Mouse (Mus musculus) frontal cortex, adult 2 months (tissue): Measurements from ENCODE around the gene Tstd2. TPM values are rescaled to one million over a fixed set of nuclear protein-coding genes. Genes with fewer than 3 reads are reported as not detected.

ENCODE experiments used
- DNase-seq, 2 experiments: peaks; one replicate each; pipeline ENCODE4 v3.0.0; 2022; ENCODE audit warnings: low spot score in 1 of 2; ENCODE audit errors: extremely low spot score in 1 of 2
- polyA plus RNA-seq: library from polyadenylated mRNA; depleted of rRNA; stranded (reverse); fragments of >200 nt; gene quantifications from 2 replicates; pipeline ENCODE4 v1.2.3, GENCODE M21; 2012; rRNA removed

The Tstd2 gene
- polyA plus RNA-seq, 1 experiment = 14.9 TPM

DNA sequence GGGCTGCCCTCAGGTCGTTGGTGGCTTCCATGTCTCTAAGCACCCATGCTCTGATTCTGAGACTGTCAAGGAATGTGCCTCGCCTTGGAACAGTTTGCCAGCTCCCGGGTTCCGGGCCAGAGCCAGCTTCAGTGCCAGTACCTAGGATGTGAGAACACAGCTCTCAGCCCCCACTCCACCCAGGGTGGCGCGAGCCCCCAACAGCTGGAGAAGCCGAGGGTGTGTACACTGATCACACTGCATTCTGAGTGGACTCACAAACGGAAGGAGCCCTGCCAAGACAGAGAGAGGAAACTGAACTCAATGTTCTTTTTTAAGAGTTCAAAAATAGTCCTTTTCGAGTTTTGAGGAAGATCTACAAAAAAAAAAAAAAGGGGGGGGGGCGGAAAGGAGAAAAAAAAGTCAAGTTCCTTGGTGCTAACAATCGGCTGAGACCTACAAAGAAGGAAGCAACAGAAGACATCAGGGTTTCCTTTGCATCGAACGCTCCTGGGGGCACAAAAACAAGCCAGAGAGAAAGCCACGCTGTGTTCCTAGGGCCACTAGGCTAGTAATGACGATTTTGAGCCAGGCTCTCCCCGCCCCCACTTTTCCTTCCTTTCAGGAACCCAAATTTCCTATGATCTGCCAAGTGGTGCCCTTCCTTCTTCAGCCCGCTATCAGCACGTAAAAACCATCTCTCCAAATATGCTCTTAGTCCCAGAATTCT is 51.6 kb downstream of the Tstd2 start:
- peak; percentile 77 to 78 for DNase-seq

DNA sequence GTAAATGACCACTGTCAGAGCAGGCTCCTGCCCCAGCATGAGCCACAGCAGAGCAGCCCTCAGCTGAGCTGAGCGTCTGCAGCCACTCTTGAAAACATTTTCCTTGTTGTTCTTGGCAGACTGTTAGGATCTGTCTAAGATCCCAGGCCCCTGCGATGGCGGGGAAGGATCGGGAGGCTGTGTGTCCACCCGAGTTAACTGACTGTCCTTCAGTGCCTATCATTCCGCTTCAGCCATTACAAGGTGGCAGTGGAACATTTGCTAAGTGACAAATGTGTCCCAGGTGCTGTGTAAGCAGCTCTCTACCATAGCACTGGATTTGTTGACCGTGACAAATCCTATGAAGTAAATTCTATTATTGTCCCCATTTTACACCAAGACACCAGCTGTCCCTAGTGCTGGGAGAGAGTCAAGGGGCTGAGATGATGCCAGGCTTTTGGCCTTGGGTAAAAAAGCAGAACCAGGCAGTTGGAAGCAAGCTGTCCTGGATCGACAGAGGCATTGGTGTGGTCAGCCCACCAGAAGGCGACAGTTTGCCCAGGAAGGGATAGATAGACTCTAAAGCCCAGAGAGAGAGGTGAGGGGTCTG is 53.2 kb downstream of the Tstd2 start:
- DNase-seq = no peak

DNA sequence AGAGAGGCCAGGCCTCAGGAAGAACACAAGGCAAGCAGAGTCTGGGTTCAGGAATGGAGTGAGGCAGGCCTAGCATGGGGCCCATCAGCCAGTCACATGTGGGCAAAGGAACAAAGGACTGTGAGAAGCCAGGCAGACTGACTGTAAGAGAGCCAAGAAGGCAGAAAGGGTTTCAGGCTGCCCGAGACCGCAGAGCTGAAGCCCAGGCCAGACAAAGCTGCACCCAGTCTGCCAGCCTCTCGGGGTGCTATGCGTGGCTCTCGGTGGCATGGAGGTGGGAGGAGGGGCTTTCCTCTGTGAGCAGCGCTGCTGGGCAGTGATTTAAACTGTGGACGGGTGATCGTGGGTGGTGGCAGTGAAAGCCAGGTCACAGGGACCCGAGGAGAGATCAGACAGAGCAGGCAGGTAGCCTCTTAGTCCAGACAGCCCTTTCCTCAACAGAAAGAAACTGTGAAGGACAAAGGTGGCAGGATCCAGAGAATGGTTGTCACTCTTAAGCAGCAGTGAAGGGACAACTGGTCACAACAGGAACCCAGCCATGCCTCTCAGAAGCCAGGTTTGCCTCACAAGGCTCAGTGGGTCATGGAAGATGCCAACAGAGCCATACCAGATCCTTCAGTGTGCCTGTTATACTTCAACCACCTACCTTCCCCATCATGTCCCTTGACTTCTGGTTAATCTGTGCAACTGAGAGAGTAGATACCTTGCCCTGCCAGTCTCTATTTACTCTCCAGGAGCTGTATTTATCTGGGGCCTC is 53.9 kb downstream of the Tstd2 start:
- no peak for DNase-seq

DNA sequence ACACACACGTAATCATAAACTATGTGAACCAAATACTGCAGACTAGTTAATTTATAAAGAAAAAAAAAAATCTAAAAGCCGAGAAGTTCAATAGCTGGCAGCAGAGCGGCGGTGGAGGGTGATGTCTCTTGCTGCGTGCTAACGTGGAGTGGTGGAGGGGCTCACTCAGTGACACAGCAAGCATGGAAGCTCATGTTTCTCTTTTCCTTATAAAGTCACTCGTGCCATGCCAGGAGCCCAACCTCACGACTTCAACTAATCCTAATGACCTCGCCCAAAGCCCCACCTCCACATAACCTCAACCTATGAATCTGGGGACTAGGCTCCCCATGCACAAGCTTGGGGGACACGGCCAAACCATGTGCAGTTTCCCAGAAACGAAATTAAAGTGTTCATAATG is 55.9 kb downstream of the Tstd2 start:
- DNase-seq = no peak

DNA sequence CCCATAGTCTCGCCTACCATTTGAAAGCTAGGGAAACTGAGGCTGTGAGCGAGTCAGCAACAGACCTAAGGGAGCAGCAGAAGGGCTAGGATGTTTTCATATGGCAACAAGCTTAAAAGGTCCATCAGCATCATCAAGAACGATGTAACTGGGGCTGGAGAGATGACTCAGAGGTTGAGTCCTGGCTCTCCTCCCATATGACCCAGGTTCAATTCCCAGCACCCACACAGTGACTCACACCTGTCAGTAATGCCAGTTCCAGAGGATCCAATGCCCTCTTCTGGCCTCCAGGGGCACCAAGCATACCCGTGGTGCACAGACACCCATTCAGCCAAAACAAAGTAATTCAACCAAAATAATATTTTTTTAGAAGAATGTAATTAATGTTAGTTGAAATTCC is 58.2 kb downstream of the Tstd2 start:
- DNase-seq = no peak

DNA sequence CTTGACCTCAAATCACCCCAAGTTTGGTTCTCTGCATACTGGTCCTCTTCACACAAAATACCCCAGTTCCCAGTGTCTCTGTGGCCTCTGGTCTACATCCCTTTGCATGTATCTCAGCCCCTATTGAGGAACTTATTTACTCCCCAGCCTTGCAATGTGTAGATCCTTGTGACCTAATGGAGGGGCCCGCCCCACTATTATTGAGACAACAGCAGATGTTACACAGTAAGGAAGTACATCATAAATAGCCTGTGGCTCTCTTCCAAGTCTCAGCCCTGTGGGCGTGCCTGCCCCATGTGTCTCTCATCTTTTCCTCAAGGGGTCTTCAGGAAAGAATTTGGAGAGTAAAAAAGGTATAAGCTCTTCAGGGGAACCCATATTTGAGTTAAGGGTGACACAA is 61.6 kb downstream of the Tstd2 start:
- no peak for DNase-seq

DNA sequence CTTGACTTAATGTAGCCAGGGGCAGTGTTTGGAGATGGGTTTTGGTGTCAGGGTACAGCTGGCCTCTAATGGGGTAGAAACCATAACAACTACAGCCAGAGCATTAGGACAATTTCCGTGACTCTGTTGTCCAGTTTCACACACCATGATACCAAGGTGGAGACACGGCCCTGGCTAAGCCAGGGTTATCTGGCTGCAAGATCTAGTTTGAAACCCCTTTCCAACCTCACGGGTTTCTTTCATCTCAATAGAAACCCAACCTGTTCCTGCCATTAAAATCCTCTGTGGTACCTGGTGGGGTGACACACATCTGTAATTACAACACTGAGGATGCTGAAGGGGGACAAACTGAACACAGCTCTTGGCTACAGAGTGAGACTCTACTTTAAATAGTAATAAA is 62.8 kb downstream of the Tstd2 start:
- no peak for DNase-seq

DNA sequence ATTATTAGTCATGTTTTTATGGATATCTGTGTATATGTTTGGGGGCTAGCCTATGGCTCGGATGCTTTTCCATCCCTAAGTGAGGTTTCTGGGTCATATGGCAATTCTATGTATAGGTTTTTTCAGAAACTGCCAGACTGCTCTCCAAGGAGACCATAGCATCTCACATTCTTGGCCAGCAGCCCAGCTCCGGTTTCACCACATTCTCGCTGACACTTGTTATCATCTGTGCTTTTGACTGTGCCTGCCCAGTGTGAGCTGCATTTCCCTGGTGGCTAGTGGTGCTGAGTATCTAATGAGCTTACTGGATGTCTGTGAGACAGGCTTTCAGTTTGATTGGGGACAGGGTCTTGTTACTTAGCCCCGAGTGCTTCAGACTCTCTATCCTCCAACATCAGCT is 64.8 kb downstream of the Tstd2 start:
- peak in 1 of 2 experiments; percentile 76 for DNase-seq

DNA sequence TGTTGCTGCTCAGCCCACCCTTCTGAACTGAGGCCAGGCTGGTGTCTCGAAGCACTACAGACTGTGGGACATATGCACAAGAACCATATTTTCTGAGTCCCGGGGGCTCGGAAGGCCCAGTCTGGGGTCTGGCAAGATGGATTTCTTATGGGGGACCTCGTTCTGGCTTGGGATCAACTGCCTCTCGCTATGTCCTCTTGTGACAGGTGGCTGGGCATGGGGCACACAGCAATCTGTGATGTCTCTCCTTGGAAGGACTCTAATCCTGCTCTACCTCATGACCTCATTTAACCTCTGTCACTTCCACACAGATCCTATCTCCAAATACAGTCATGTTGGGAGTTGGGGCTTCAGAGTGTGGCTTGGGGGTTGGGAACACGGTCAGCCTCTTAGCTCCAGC is 65.9 kb downstream of the Tstd2 start:
- no peak for DNase-seq

DNA sequence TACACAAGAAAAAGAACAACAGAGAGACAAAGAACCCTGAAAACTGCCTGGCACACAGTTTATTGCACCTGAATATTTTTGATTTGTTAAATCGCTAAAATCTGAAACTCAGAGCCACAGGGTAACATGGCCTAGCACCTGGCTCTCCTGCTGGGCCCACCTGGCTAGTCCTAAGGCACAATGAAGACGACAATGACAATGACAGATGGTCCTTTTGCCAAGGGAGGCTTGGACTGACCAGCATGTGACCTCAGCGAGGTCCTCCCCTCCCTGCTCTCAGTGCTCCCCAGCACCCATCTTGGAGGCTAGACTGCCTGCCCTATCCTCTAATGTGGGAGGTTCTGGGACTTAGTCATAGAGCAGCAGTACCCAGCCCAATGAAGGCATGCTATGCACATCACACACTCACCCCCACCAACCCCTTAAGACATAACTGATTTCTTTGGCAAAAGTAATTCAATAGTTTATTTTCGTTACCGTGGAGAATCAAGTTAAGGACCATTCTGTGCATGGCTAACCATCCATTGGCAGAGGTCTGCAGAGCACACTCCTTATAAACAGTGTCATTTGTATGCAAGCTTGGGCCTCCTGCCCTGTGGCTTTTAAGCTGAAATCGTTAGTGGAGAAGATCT is 68.5 kb downstream of the Tstd2 start:
- no peak for DNase-seq

DNA sequence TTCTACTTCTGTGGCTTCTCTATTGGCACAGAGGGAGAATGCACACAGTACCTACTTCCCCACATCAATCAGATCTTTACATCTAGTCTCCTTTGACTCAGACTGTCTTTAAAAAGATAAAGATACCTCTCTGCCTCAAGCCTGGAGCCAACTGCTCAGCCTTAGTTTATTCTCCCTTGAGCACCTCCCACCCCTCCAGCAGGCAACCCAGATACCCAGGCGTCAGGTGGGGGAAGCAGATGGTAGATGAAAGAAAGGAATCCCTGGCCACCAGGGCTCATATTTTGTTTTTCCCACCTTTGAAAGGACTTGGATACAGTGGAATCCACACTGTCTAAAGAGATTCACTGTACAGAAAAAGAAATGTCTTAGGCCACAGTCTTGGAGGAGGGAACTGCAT is 69.9 kb downstream of the Tstd2 start:
- peak; percentile 60 to 63 for DNase-seq

DNA sequence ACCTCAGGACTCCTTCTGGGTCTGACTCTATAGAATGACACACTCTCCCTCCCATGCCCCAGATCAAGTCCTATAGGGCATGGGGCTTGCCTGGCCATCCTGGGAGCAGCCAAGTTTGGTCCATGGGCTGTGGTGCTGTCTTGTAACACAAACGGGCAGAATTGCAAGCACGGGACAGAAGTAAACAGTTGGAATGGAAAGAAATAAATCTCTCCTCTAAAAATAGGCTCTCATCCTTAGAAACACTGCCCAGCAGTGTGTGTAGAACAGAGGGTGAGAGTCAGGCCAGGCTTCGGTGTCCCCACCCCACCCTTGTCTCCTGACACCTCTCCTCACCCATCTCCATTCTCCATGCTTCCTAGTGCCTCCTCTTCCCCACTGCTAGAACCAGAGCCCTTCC is 70.4 kb downstream of the Tstd2 start:
- no peak for DNase-seq

DNA sequence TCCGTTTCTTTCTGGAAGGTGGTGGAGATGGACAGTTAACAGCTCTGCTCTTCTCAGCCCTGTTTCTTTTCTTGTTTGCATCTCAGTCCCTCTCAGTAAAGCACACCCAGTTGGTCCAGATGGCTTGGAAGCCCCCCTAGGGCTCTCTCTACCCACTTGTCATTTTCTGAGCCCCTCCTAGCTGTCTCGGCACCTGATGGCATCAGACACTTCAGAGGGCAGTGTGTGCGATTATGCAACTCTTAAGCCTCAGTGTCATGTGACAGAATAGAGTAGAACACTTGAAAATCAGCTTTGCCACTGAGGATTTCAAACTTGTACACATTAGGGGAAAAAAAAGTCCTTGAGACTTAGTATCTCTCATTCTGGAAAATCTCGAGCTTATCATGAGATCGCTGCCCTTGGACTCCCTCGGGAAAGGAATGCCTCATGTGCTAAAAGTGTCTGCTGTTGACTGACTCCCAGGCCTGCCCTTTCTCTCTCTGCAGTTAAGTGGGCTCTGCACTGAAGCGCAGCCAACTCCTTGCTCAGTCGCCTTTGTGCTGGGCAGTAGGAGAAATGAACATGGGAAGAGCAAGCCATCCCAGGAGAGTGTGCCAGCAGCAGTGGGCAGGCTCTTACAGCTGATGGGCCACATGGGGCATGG is 72.7 kb downstream of the Tstd2 start:
- DNase-seq = peak in 1 of 2 experiments; percentile 20

DNA sequence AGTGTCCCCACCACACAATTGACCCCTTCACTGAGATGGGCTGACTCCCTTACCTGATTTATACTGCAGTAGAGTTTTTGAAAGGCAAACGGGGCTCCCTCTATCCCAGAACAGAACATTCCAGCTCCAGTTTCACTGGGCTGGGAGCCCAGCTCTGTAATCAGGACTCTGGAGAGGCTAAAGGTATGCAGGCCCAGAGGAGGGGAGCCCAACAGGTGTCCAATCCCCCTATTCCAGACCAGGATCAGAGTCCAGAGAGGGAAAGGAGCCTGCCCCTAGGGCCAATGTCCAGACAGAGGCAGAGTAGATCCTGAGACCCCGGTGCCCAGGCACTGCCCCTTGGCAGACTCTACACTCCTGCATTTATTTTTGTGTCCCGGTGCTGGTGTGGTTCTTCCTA is 73.5 kb downstream of the Tstd2 start:
- DNase-seq = no peak

Other genes starting within 250 kb of the Tstd2 start
- gene Ccdc180, start 248.4 kb downstream of the Tstd2 start, polyA plus RNA-seq = 0.08 and 0.10 TPM in 2 replicates
- 28.2 and 30.7 TPM in 2 replicates for gene Tdrd7, start 173.4 kb downstream of the Tstd2 start, polyA plus RNA-seq
- 58.6 and 63.5 TPM in 2 replicates for gene Tmod1, start 99.8 kb downstream of the Tstd2 start, polyA plus RNA-seq
- 56.9 and 64.1 TPM in 2 replicates for gene Ncbp1, start 81 bp downstream of the Tstd2 start, polyA plus RNA-seq
- 23.7 and 26.2 TPM in 2 replicates for gene Xpa, start 57.6 kb upstream of the Tstd2 start, polyA plus RNA-seq
- gene Foxe1, start 204.9 kb upstream of the Tstd2 start, polyA plus RNA-seq = not detected in 2 replicates